Comparison of ENCODE assay signal across 8 mouse cellular contexts in the genomic region with DNA sequence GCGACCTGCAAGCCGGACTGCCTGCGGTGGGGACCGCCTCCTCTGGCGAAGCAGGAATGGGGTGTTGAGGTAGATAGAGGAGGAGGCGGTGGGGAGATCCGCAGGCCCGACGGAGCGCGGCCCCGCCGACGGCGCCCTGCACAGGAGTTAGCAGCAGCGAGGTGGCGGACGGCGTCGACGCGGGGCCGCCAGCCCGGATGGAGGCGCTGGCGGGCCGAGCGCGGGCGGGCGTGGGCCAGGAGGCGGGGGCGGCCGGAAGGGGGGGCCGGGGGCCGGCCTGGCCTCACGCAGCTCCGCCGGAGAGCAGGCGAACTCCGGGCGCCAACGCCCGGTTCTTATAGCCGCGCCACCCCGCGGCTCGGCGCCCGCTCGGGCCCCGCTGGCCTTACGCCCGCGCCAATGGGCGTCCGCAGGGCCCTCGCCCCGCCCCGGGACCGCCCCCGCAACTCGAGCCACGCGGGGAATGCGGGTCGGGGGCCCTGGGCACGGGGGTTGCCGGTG. TPM values are rescaled to one million over a fixed set of nuclear protein-coding genes. Genes with fewer than 3 reads are reported as not detected.
DNase-seq lines count a peak whose midpoint lies in the region; ATAC-seq and TF ChIP-seq lines count a peak whose summit lies in the region.

No protein-coding gene starts in this region.

- peaks cover 15% of the 10 kb centered on the region for H3K36me3 ChIP-seq in embryonic facial prominence, embryonic 13.5 days
- no peaks in the 10 kb centered on the region for H3K36me3 ChIP-seq in hindbrain, embryonic 15.5 days

- H3K4me2 ChIP-seq in embryonic facial prominence, embryonic 13.5 days: peak overlapping the region; percentile 69
- peak overlapping the region; percentile 45 for H3K4me2 ChIP-seq in hindbrain, embryonic 15.5 days

- peak overlapping the region; percentile 93 for H3K9ac ChIP-seq in embryonic facial prominence, embryonic 13.5 days
- H3K9ac ChIP-seq in hindbrain, embryonic 15.5 days: no peak overlapping the region; the same call in 1 of the 2 replicates

- no peak overlapping the region for H3K27ac ChIP-seq in left cerebral cortex, adult 2 months
- peak overlapping the region; percentile 96 for H3K27ac ChIP-seq in embryonic facial prominence, embryonic 13.5 days
- H3K27ac ChIP-seq in hindbrain, embryonic 15.5 days (replicated peaks): no peak overlapping the region

- H3K4me1 ChIP-seq in embryonic facial prominence, embryonic 13.5 days: peaks cover 47% of the 10 kb centered on the region
- peaks cover 37% of the 10 kb centered on the region for H3K4me1 ChIP-seq in hindbrain, embryonic 15.5 days (replicated peaks)

- WGBS in embryonic facial prominence, embryonic 13.5 days: under 1% methylated on average over 59 of the region's 70 CpGs
- under 1% methylated on average over 59 of the region's 70 CpGs for WGBS in hindbrain, embryonic 15.5 days

- intact Hi-C loops in left cerebral cortex, adult 2 months (cut with DNase I): no loop called here
- intact Hi-C loops in left cerebral cortex, postnatal 4 days (cut with DNase I): no loop called here

- H3K27me3 ChIP-seq in embryonic facial prominence, embryonic 13.5 days: peaks cover 100% of the 10 kb centered on the region
- peaks cover 86% of the 10 kb centered on the region for H3K27me3 ChIP-seq in hindbrain, embryonic 15.5 days

- H3K4me3 ChIP-seq in left cerebral cortex, adult 2 months: 0 out of 2 replicates have a peak overlapping the region, but pooled peaks have one; percentile 7
- peak overlapping the region; percentile 65 for H3K4me3 ChIP-seq in embryonic facial prominence, embryonic 13.5 days
- peak overlapping the region; percentile 29 for H3K4me3 ChIP-seq in hindbrain, embryonic 15.5 days

- DNase-seq in left cerebral cortex, adult 2 months (ENCODE audit: extremely low spot score in 1 of 2, low spot score in 2 of 2): no peak
- no peak for DNase-seq in left cerebral cortex, postnatal 4 days
- DNase-seq in lung, postnatal 10 days: peak; percentile 25
- no peak for DNase-seq in layer of hippocampus, postnatal 36 days
- DNase-seq in thymus, postnatal 0 days (ENCODE audit: low spot score): no peak
- DNase-seq in layer of hippocampus, postnatal 14 days (ENCODE audit: low spot score in 2 of 2): no peak

- no peak for TF ChIP-seq CTCF in left cerebral cortex, adult 2 months (IDR thresholded peaks at IDR 0.05)

- H3K9me3 ChIP-seq in embryonic facial prominence, embryonic 13.5 days: no peaks in the 10 kb centered on the region
- no peaks in the 10 kb centered on the region for H3K9me3 ChIP-seq in hindbrain, embryonic 15.5 days

- peak; percentile 77 for ATAC-seq in embryonic facial prominence, embryonic 13.5 days (ENCODE audit: insufficient number of reproducible peaks, insufficient read depth, low FRiP score, low TSS enrichment, low read depth)
- ATAC-seq in hindbrain, embryonic 15.5 days (ENCODE audit: low FRiP score, low read depth): peak; percentile 54; the same call in 1 of the 2 replicates

RNA-seq across cellular contexts. Expression of a gene that starts 7.4 kb away (rescaled TPM):
- total RNA-seq in left cerebral cortex, adult 2 months (2021): 100 to 1,000 TPM in 1 of 2 experiments, 10 to 100 TPM in 1; 67.4 to 120 TPM
- 100 to 1,000 TPM; 343 to 352 TPM for total RNA-seq in left cerebral cortex, postnatal 4 days (2021)
- polyA plus RNA-seq in embryonic facial prominence, embryonic 13.5 days (2015; fragmentation: Nextera tagmentation; extraction: Ambion mirVana): 634 and 679 TPM in 2 replicates
- 142 and 184 TPM in 2 replicates for polyA plus RNA-seq in hindbrain, embryonic 15.5 days (2015; fragmentation: Nextera tagmentation; extraction: Ambion mirVana)
- 100 to 1,000 TPM in 1 of 2 experiments, 10 to 100 TPM in 1; 61.7 to 106 TPM for total RNA-seq in layer of hippocampus, postnatal 36 days (2021)
- polyA plus RNA-seq in thymus, postnatal 0 days (2015; fragmentation: Nextera tagmentation; extraction: Ambion mirVana): 53.2 and 64.1 TPM in 2 replicates
- 100 to 1,000 TPM; 132 to 227 TPM for total RNA-seq in layer of hippocampus, postnatal 14 days (2021)

RNA-seq across cellular contexts. Expression of a gene that starts 10.5 kb away (rescaled TPM):
- total RNA-seq in left cerebral cortex, adult 2 months (2021): under 1 TPM in 1 of 2 experiments, not detected in 1; 0.11 TPM
- total RNA-seq in left cerebral cortex, postnatal 4 days (2021): under 1 TPM; 0.10 to 0.12 TPM
- polyA plus RNA-seq in embryonic facial prominence, embryonic 13.5 days (2015; fragmentation: Nextera tagmentation; extraction: Ambion mirVana): 0.10 TPM in 1 of 2 replicates, not detected in the other
- not detected in 2 replicates for polyA plus RNA-seq in hindbrain, embryonic 15.5 days (2015; fragmentation: Nextera tagmentation; extraction: Ambion mirVana)
- under 1 TPM in 1 of 2 experiments, not detected in 1; 0.32 TPM for total RNA-seq in layer of hippocampus, postnatal 36 days (2021)
- 0.08 TPM in 1 of 2 replicates, not detected in the other for polyA plus RNA-seq in thymus, postnatal 0 days (2015; fragmentation: Nextera tagmentation; extraction: Ambion mirVana)
- under 1 TPM; 0.09 to 0.12 TPM for total RNA-seq in layer of hippocampus, postnatal 14 days (2021)

Comparison
In these comparisons a context has a peak if more than half of its experiments do, and no peak if none do; other contexts are left out.
1. H3K4me3 ChIP-seq: peak in every context shown above with its lines; median percentile 65 in embryonic facial prominence, embryonic 13.5 days; 29 in hindbrain, embryonic 15.5 days; 7 in left cerebral cortex, adult 2 months.